Mouse (Mus musculus): Measurements from ENCODE around the gene 1810049J17Rik.

Gene 1810049J17Rik

DNA sequence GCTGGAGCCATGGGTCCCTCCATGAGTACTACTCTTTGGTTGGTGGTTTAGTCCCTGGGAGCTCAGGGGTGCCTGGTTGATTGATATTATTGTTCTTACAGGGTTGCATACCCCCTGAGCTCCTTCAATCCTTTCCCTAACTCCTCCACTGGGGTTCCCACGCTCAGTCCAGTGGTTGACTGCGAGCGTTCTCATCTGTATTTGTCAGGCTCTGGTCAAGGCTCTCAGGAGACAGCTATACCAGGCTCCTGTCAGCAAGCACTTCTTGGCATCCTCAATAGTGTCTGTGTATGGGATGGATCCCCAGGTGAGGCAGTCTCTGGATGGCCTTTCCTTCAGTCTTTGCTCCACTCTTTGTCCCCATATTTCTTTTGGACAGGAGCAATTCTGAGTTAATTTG, 25.2 kb upstream of the 1810049J17Rik start:
- WGBS: 98% methylated on average over 3 of the region's 3 CpGs

GRCm38 (mm10) chr15:12341401-12341758, 19.7 kb upstream of the 1810049J17Rik start:
- WGBS: 53% methylated on average over 4 of the region's 4 CpGs

- WGBS: 79% methylated on average over 5 of the region's 5 CpGs
These were observed 19.1 kb upstream of the 1810049J17Rik start for GRCm38 (mm10) chr15:12340536-12341400.

DNA sequence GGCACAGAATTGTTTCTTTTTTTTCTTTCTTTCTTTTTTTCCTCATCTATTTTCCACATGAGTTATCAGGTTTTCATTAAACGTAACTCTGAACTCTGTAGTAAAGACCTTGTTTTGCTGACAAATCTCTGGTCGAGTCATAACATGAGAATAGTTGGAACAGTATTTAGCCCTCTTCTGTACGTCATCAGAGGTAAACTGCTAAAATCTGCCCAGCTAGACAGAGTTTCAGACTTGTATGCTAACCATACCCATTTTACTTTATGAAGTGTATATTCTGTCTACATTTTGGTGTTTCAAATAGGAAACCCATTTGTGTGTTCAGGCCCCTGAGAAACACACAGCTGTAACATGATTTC, 16.1 kb upstream of the 1810049J17Rik start:
- 52% methylated on average over 3 of the region's 3 CpGs for WGBS

DNA sequence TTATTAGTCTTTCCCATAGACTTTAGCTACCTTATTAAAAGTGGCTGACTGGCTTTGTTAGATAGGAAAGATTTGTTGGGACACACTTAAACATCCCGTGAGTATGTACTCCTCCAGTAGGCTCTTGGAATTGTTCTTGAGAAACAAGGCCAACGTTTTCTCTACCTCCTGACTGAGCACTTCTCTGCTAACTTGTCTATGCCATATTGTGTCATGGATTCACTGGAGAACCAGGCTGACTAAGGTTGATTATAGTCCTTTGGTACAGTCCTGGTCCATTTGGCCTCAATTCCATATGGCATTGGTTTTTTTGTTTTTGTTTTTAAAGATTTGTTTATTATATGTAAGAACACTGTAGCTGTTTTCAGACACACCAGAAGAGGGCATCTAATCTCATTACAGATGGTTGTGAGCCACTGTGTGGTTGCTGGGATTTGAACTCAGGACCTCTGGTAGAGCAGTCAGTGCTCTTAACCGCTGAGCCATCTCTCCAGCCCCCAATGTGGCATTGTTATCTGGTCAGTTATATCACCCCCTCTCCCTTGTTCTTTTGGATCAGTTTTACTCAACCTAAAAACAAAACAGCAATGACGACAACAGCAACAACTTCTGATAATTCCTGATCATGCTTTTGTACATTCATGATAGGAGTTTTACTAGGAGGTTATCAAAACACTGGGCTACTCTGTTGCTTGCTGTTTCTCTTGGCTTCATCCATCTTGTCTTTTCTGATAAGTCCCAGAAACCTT, 15.5 kb upstream of the 1810049J17Rik start:
- 80% methylated on average over 4 of the region's 4 CpGs for WGBS

DNA sequence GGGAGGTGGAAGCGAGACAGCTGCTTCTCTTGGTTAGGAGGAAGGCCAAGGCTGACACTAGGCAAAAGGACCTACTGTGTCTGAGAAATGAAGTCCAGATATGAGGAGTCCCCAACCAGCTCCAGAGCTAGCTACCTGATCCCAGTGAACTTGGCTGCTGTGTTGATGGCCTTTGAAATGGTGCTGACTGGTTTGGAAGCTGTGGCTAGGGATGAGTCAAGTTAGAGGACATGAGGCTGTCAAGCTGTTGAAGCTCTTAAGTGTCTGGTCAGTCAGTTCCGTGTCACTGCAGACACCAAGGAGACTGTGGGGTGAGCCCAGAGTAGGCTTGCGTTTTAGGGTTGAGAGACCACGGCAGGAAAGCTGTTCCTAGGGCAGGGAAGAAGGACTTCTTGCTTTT, 12.7 kb upstream of the 1810049J17Rik start:
- WGBS: 81% methylated on average over 4 of the region's 4 CpGs

DNA sequence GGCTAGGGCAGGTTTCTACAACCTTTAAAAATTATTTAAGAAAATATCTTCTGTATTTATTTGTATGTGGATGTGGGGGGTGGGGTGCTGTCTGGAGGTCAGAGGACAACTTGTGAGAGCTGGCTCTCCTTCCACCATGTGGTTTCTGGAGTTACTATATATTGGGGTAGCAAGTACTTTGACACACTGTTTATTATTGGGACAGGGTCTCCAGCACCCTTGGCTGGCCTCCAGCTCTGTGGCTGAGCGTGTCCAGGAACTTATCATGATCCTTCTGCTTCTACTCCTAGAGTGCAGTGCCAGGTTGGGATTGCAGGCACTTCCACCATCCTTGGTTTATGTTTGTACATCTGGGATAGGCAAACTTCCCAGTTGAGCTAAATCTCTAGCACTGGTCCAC, 9.6 kb upstream of the 1810049J17Rik start:
- WGBS: 60% methylated on average over 1 of the region's 1 CpGs

DNA sequence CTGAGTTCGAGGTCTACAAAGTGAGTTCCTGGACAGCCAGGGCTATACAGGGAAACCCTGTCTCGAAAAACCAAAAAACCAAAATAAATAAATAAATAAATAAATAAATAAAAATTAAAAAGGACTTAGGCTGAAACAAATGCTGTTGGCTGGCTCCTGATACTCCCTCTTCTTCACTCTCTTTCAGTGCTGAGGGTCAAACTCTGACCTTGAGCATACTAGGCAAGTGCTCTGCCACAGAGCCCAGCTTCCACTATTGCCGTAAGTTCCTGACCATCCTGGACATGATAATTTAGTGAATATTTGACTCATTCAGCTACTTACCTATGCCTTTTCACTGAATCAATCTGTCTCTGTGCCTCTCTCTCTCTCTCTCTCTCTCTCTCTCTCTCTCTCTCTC, 8.7 kb upstream of the 1810049J17Rik start:
- WGBS: 84% methylated on average over 3 of the region's 3 CpGs

DNA sequence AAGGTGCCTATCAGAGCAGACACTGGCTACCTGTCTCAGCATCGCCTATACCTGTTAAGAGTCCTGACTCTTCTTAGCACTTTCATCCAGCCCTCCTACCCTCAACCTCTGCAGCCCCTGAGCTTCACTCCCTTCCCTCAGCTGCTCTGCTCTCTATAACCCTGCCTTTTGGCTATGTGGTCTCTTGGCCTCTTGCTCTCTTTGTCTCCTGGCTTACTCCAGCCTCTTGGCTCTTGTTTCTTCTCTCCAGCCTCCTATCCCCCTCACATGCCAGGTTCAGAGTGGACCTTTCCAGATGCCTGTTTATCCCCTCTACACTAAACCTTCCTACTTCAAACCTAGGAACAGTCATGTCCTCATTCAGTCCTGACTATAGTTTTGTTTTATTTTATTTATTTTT, 2.6 kb upstream of the 1810049J17Rik start:
- 92% methylated on average over 1 of the region's 1 CpGs for WGBS

GRCm38 (mm10) chr15:12322676-12323402, 1.1 kb upstream of the 1810049J17Rik start:
- 5% methylated on average over 9 of the region's 9 CpGs for WGBS

DNA sequence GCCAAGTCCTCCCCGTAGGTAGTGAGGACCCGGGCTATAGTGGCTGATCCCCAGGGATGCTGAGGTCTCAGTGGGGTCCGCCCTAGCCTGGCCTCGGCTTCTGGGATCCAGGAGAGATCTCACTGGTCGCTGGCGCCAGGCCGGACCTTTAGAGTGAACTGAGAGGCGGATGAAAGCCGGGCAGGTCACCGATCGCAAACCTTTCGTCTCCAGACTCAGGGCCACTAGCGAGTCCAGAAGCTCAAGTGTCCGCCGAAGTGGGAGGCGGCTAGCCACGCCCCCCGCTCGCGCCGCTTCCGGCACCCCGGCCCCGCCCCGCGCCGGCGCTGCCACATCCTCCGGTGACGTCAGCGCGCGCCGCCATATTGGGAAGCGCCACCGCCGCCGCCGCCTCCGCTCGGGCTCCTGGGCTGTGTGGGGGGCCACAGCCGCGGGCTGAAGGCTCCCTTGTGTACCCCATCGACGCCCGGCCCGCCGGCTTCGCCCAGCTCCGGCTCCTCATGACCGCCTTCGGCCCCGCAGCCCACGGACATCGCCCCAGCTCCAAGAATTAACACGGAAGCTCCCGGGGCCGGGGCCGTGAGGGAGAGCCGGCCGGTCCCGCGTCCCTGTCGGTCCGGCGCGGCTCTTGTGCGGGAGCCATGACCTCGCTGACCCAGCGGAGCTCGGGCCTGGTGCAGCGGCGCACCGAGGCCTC, 460 bp downstream of the 1810049J17Rik start, which contains the start of gene Golph3:
Golph3 (plus strand) TSS at position 360 of the 697 bp plus-strand sequence.
- 1% methylated on average over 74 of the region's 74 CpGs for WGBS

- 2% methylated on average over 22 of the region's 22 CpGs for WGBS
These were observed 1.1 kb downstream of the 1810049J17Rik start for GRCm38 (mm10) chr15:12320441-12321090.

GRCm38 (mm10) chr15:12319889-12320288, 1.8 kb downstream of the 1810049J17Rik start:
- 54% methylated on average over 5 of the region's 5 CpGs for WGBS

- WGBS: 81% methylated on average over 8 of the region's 8 CpGs
These were observed 3.2 kb downstream of the 1810049J17Rik start for GRCm38 (mm10) chr15:12318451-12318850.

DNA sequence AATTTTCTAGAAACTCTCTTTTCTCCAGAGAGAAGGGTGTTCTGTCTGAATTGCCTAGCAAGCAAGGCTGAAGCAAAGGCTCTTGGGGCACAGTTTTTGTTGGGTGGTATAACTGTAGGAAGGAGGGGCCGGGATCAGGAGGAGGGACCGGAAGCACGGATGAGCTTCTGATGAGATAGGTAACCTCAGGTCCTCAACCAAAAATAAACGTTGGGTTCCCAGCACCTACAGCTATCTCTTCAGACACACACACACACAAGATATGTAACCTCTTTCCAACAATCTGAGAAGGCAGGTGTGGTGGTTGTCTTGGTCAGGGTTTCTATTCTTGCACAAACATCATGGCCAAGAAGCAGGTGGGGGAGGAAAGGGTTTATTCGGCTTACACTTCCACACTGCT, 4.4 kb downstream of the 1810049J17Rik start:
- 88% methylated on average over 5 of the region's 5 CpGs for WGBS

DNA sequence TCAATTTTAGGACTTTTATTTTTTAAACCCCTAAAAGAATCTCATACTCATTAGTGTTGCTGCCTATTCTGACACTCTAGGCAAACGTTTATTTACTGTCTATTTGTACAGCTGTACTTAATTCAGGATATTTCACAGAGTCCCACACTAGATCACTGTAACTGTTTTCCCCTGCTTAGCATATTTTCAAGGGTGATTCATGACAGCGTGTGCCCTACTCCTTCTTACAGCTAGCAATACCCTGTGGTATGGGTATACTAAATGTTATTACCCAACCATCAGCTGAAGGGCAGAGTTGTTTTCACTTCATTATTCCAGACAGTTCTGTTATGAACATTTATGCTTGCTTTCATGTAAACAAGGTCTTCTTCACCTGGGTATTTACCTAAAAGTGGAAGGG, 5.7 kb downstream of the 1810049J17Rik start:
- WGBS: 60% methylated on average over 2 of the region's 2 CpGs

GRCm38 (mm10) chr15:12314584-12314983, 7.1 kb downstream of the 1810049J17Rik start:
- WGBS: 88% methylated on average over 5 of the region's 5 CpGs

- 31% methylated on average over 1 of the region's 1 CpGs for WGBS
These were observed 8.4 kb downstream of the 1810049J17Rik start for GRCm38 (mm10) chr15:12313255-12313654.

DNA sequence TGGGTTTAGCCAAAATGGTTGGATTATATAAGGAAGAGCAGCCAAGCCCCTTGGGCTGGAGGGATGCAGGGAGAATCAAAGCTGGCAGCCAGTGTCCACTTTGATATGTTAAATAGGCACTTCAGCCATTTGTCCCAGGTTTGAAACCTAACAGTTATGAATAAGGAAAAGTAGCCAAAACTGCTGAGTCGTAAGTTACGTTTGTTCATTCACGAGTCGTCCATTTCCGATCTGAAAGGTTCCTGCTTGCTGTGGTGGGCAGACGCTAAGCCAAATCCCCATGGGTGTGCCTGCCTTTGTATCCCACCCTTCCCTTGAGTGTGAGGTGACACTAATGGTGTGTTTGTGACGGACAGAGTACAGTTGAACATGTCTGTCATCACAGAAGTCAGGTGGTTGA, 10.2 kb downstream of the 1810049J17Rik start:
- WGBS: 93% methylated on average over 7 of the region's 7 CpGs

- WGBS: 85% methylated on average over 4 of the region's 4 CpGs
These were observed 11.0 kb downstream of the 1810049J17Rik start for GRCm38 (mm10) chr15:12310676-12311075.

GRCm38 (mm10) chr15:12308539-12308938, 13.2 kb downstream of the 1810049J17Rik start:
- WGBS: 91% methylated on average over 5 of the region's 5 CpGs

All from cerebral cortex, adult 2 months (tissue).